Mouse (Mus musculus): ENCODE measurements around the gene Dld. TPM values are rescaled to one million over a fixed set of nuclear protein-coding genes. Genes with fewer than 3 reads are reported as not detected.

Dld gene
- polyA plus RNA-seq, 1 experiment from 2014 or later = 95.6 TPM

GRCm38 (mm10) chr12:31333261-31333660 lies 18.0 kb downstream of the Dld start:
- Histone ChIP-seq H3K36me3 (replicated peaks; ENCODE audit: insufficient read depth, low read length) (peaks cover 52% of the 10 kb centered on the region), H3K4me3 (ENCODE audit: low read depth, low read length) (no peak overlapping the region), H3K4me1 (ENCODE audit: insufficient read depth) (no peaks in the 10 kb centered on the region), H3K4me2 (ENCODE audit: low read depth, low read length) (no peak overlapping the region), H3K9ac (replicated peaks) (no peak overlapping the region), H3K27ac (ENCODE audit: low read depth) (no peak overlapping the region), H3K9me3 (ENCODE audit: low read length) (no peaks in the 10 kb centered on the region), H3K27me3 (ENCODE audit: insufficient read depth, low read length) (no peaks in the 10 kb centered on the region)
- TF ChIP-seq EP300 (IDR thresholded peaks at IDR 0.05; ENCODE audit: low read depth) (no peak), CTCF (IDR thresholded peaks at IDR 0.05; ENCODE audit: low read depth) (no peak)
- ATAC-seq = no peak
- WGBS (ENCODE audit: insufficient replicate concordance) = 97% methylated on average over 1 of the region's 1 CpGs
- no peak for DNase-seq

GRCm38 (mm10) chr12:31327139-31327538 lies 24.1 kb downstream of the Dld start:
- H3K27me3 ChIP-seq (ENCODE audit: insufficient read depth, low read length) = no peaks in the 10 kb centered on the region
- H3K36me3 ChIP-seq (replicated peaks; ENCODE audit: insufficient read depth, low read length) = peaks cover 6% of the 10 kb centered on the region
- H3K9ac ChIP-seq (replicated peaks) = no peak overlapping the region
- H3K27ac ChIP-seq (ENCODE audit: low read depth) = no peak overlapping the region
- TF ChIP-seq EP300 (IDR thresholded peaks at IDR 0.05; ENCODE audit: low read depth) (no peak), CTCF (IDR thresholded peaks at IDR 0.05; ENCODE audit: low read depth) (no peak)
- no peak for ATAC-seq
- 86% methylated on average over 9 of the region's 9 CpGs for WGBS (ENCODE audit: insufficient replicate concordance)
- H3K9me3 ChIP-seq (ENCODE audit: low read length) = no peaks in the 10 kb centered on the region
- DNase-seq = no peak
- H3K4me3 ChIP-seq (ENCODE audit: low read depth, low read length) = no peak overlapping the region
- no peaks in the 10 kb centered on the region for H3K4me1 ChIP-seq (ENCODE audit: insufficient read depth)
- H3K4me2 ChIP-seq (ENCODE audit: low read depth, low read length) = no peak overlapping the region

- Histone ChIP-seq H3K27me3 (ENCODE audit: insufficient read depth, low read length) (no peaks in the 10 kb centered on the region), H3K27ac (ENCODE audit: low read depth) (no peak overlapping the region), H3K36me3 (replicated peaks; ENCODE audit: insufficient read depth, low read length) (no peaks in the 10 kb centered on the region), H3K9me3 (ENCODE audit: low read length) (no peaks in the 10 kb centered on the region), H3K4me2 (ENCODE audit: low read depth, low read length) (no peak overlapping the region), H3K4me1 (ENCODE audit: insufficient read depth) (no peaks in the 10 kb centered on the region), H3K9ac (replicated peaks) (no peak overlapping the region), H3K4me3 (ENCODE audit: low read depth, low read length) (no peak overlapping the region)
- no peak for ATAC-seq
- no peak for TF ChIP-seq CTCF (IDR thresholded peaks at IDR 0.05; ENCODE audit: low read depth)
- TF ChIP-seq EP300 (IDR thresholded peaks at IDR 0.05; ENCODE audit: low read depth) = no peak
- WGBS (ENCODE audit: insufficient replicate concordance) = 79% methylated on average over 9 of the region's 9 CpGs
- DNase-seq = no peak
Observed at GRCm38 (mm10) chr12:31323136-31323695, 28.0 kb downstream of the Dld start.

GRCm38 (mm10) chr12:31321532-31321931 lies 29.7 kb downstream of the Dld start:
- Histone ChIP-seq H3K9me3 (ENCODE audit: low read length) (no peaks in the 10 kb centered on the region), H3K36me3 (replicated peaks; ENCODE audit: insufficient read depth, low read length) (no peaks in the 10 kb centered on the region), H3K9ac (replicated peaks) (no peak overlapping the region), H3K27me3 (ENCODE audit: insufficient read depth, low read length) (no peaks in the 10 kb centered on the region), H3K4me2 (ENCODE audit: low read depth, low read length) (no peak overlapping the region), H3K27ac (ENCODE audit: low read depth) (no peak overlapping the region), H3K4me1 (ENCODE audit: insufficient read depth) (no peaks in the 10 kb centered on the region), H3K4me3 (ENCODE audit: low read depth, low read length) (no peak overlapping the region)
- WGBS (ENCODE audit: insufficient replicate concordance) = 87% methylated on average over 1 of the region's 1 CpGs
- ATAC-seq = no peak
- DNase-seq = no peak
- no peak for TF ChIP-seq EP300 (IDR thresholded peaks at IDR 0.05; ENCODE audit: low read depth)
- TF ChIP-seq CTCF (IDR thresholded peaks at IDR 0.05; ENCODE audit: low read depth) = no peak

- WGBS (ENCODE audit: insufficient replicate concordance) = 82% methylated on average over 13 of the region's 13 CpGs
- no peak for TF ChIP-seq EP300 (IDR thresholded peaks at IDR 0.05; ENCODE audit: low read depth)
- TF ChIP-seq CTCF (IDR thresholded peaks at IDR 0.05; ENCODE audit: low read depth) = no peak
- no peak for ATAC-seq
Observed at GRCm38 (mm10) chr12:31320817-31321216, 30.4 kb downstream of the Dld start.

GRCm38 (mm10) chr12:31318409-31318963 lies 32.8 kb downstream of the Dld start:
- DNase-seq (no peak), ATAC-seq (no peak)
- Histone ChIP-seq H3K9ac (replicated peaks) (no peak overlapping the region), H3K4me2 (ENCODE audit: low read depth, low read length) (no peak overlapping the region), H3K4me3 (ENCODE audit: low read depth, low read length) (no peak overlapping the region), H3K27ac (ENCODE audit: low read depth) (no peak overlapping the region), H3K4me1 (ENCODE audit: insufficient read depth) (no peaks in the 10 kb centered on the region), H3K36me3 (replicated peaks; ENCODE audit: insufficient read depth, low read length) (no peaks in the 10 kb centered on the region), H3K9me3 (ENCODE audit: low read length) (no peaks in the 10 kb centered on the region), H3K27me3 (ENCODE audit: insufficient read depth, low read length) (no peaks in the 10 kb centered on the region)
- TF ChIP-seq EP300 (IDR thresholded peaks at IDR 0.05; ENCODE audit: low read depth) (no peak), CTCF (IDR thresholded peaks at IDR 0.05; ENCODE audit: low read depth) (no peak)
- 77% methylated on average over 10 of the region's 10 CpGs for WGBS (ENCODE audit: insufficient replicate concordance)

More at GRCm38 (mm10) chr12:31320817-31321216, 30.4 kb downstream of the Dld start:
- Histone ChIP-seq H3K27ac (ENCODE audit: low read depth) (no peak overlapping the region), H3K9me3 (ENCODE audit: low read length) (no peaks in the 10 kb centered on the region), H3K4me3 (ENCODE audit: low read depth, low read length) (no peak overlapping the region), H3K9ac (replicated peaks) (no peak overlapping the region), H3K36me3 (replicated peaks; ENCODE audit: insufficient read depth, low read length) (no peaks in the 10 kb centered on the region), H3K4me2 (ENCODE audit: low read depth, low read length) (no peak overlapping the region), H3K27me3 (ENCODE audit: insufficient read depth, low read length) (no peaks in the 10 kb centered on the region), H3K4me1 (ENCODE audit: insufficient read depth) (no peaks in the 10 kb centered on the region)
- no peak for DNase-seq

Data from liver, postnatal 0 days (tissue).